Mouse (Mus musculus) ES-Bruce4 (cell line): ENCODE data around the gene Hrh1. TPM values are rescaled to one million over a fixed set of nuclear protein-coding genes. Genes with fewer than 3 reads are reported as not detected.

Experiments used
- H3K27ac ChIP-seq: 2 replicates; pipeline ENCODE4 v1.5.1; 2012; ENCODE audit warnings: low read length, inconsistent platforms; ENCODE audit not compliant: insufficient read depth
- H3K27me3 ChIP-seq: 2 replicates; pipeline ENCODE4 v1.6.1; 2012; ENCODE audit warnings: mild to moderate bottlenecking, low read length, inconsistent platforms; ENCODE audit not compliant: control insufficient read depth, poor library complexity, insufficient read depth, severe bottlenecking
- H3K36me3 ChIP-seq: 2 replicates; pipeline ENCODE4 v1.6.1; 2012; ENCODE audit warnings: inconsistent platforms, mild to moderate bottlenecking, low read length, moderate library complexity; ENCODE audit not compliant: control insufficient read depth, poor library complexity, insufficient read depth, severe bottlenecking
- H3K4me1 ChIP-seq: one replicate; pipeline ENCODE4 v1.8.1; 2011; ENCODE audit warnings: low read length; ENCODE audit not compliant: control insufficient read depth, insufficient read depth
- H3K4me3 ChIP-seq: 2 replicates; pipeline ENCODE4 v1.5.1; 2011; ENCODE audit warnings: low read depth, mild to moderate bottlenecking, low read length
- H3K9ac ChIP-seq: 2 replicates; pipeline ENCODE4 v1.6.1; 2012; ENCODE audit warnings: low read depth, mild to moderate bottlenecking, inconsistent platforms; ENCODE audit not compliant: poor library complexity, severe bottlenecking
- H3K9me3 ChIP-seq: replicated peaks from 2 replicates; pipeline ENCODE4 v1.6.1; 2012; ENCODE audit warnings: mild to moderate bottlenecking, low read length, inconsistent platforms; ENCODE audit not compliant: control insufficient read depth, poor library complexity, insufficient read depth, severe bottlenecking
- CTCF ChIP-seq: IDR thresholded peaks from one replicate; pipeline ENCODE4 v1.8.1; 2011; ENCODE audit warnings: low read depth, low read length
- EP300 ChIP-seq: IDR thresholded peaks from 2 replicates; pipeline ENCODE4 v1.6.1; 2011; ENCODE audit warnings: low read depth, low read length; ENCODE audit not compliant: insufficient read depth
- POLR2A ChIP-seq: IDR thresholded peaks from one replicate; pipeline ENCODE4 v1.8.1; 2011; ENCODE audit warnings: low read length; ENCODE audit not compliant: insufficient read depth
- polyA plus RNA-seq: library from polyadenylated mRNA; stranded (reverse); fragments of >200 nt; gene quantifications from 2 replicates; pipeline ENCODE4 v1.2.4, GENCODE M21; 2011; ENCODE audit warnings: low read depth; ENCODE audit not compliant: missing spikeins, insufficient read depth, insufficient read length

Gene Hrh1
- polyA plus RNA-seq, 1 experiment = 1.8 TPM

DNA sequence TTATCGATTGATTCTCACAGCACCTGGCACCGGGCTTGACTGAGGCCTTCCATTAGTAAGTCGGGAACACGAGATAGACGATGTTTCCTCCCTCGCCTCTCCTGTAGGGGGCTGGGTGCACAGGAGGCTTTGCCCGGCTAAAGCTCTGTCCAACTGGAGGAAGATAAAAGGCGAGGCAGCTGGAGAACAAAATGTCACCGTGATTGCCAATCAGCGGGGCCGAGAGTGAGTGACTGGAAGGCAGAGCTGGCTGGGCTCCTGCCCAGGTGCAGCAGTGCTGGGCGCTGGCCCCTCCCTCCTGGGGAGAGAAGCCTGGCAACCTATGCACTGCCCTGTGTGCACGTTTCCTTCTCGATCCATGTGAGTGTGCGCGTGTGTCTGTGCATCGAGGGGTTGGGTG is 10.5 kb downstream of the Hrh1 start:
- Histone ChIP-seq H3K4me1 (no peaks in the 10 kb centered on the region), H3K9me3 (no peaks in the 10 kb centered on the region), H3K36me3 (no peaks in the 10 kb centered on the region), H3K9ac (no peak overlapping the region), H3K27me3 (no peaks in the 10 kb centered on the region), H3K27ac (no peak overlapping the region), H3K4me3 (no peak overlapping the region)
- TF ChIP-seq CTCF (no peak), EP300 (no peak), POLR2A (no peak)

DNA sequence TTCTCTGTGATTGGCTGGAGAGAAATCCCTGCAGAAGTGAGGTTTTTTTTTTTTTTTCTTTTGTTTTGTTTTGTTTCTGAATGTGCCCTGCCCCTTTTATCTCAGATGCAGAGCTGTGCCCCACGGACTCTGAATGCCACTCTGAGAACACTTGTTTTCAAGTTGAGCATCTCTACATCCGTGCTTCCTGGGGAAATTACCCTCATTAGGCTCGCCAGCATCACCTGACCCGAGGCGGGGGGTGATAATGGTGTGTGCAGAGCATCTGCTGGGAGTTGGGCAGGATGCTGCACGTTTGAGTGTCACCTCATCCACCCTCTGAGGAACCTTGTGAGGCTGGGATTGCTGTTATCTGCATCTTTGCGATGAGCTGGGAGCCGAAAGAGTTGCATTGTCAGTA is 14.2 kb downstream of the Hrh1 start:
- H3K36me3 ChIP-seq = no peaks in the 10 kb centered on the region
- H3K4me3 ChIP-seq = no peak overlapping the region
- TF ChIP-seq CTCF (no peak), EP300 (no peak), POLR2A (no peak)
- no peaks in the 10 kb centered on the region for H3K9me3 ChIP-seq
- no peaks in the 10 kb centered on the region for H3K27me3 ChIP-seq
- no peak overlapping the region for H3K27ac ChIP-seq
- H3K9ac ChIP-seq = no peak overlapping the region
- H3K4me1 ChIP-seq = no peaks in the 10 kb centered on the region

DNA sequence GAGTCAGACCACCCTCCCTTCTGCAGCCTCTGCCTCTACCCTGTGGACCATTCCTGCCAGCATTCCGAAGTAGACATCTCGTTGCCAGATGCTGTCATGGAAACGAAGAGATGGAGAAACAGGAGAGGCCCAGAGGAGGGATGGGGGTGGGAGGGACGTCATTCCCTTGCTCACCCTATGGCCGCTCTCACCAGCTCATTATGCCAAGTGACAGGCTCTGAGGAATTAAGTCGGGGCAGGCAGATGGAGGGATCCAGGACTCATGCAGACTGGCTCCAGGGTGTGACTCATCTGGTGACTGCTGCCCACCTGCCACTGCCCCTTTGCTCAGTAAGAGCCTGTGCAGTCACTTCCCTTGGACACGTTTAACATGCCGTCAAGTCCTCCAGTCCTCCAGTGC is 16.8 kb downstream of the Hrh1 start:
- no peak overlapping the region for H3K9ac ChIP-seq
- H3K9me3 ChIP-seq = no peaks in the 10 kb centered on the region
- H3K4me3 ChIP-seq = no peak overlapping the region
- TF ChIP-seq EP300 = no peak
- no peak for TF ChIP-seq POLR2A
- no peak for TF ChIP-seq CTCF
- no peaks in the 10 kb centered on the region for H3K36me3 ChIP-seq
- no peaks in the 10 kb centered on the region for H3K27me3 ChIP-seq
- no peaks in the 10 kb centered on the region for H3K4me1 ChIP-seq
- no peak overlapping the region for H3K27ac ChIP-seq

DNA sequence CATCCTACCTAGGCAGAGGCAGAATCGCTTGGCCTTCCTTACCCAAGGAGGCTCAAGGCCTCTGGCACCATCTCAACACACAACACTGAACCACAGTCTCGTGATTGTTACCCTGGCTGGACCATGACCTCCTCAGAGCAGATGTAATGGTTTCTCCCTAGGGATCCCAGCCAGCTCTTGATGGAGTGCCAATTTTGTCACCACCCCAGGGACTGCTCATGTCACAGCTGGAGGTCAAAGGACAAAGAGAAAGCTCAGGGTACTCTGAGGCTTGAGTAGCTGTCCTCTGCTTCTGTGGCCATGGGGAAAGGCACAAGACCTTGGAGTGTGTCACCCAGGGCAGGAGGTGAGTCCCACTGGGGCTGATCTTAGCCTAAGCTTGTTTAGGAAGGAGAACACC is 20.3 kb downstream of the Hrh1 start:
- no peak overlapping the region for H3K27ac ChIP-seq
- no peaks in the 10 kb centered on the region for H3K4me1 ChIP-seq

DNA sequence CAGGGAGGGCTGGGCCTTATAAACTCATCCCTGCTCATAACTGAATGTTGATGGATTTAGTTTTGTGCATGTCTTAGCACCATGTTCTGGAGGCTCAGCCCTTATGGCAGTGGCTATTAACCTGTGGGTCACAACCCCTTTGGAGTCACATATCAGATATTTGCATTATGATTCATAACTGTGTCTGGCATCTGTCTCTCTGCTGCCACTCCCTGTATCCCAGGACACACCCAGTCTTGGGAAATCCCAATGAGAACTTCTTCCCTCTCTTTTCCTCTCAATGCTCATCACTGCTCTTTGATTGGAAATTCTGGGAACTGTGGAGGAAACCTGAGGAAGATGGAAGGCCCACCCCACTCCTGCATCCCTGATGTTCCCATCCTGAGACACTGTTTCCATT is 23.3 kb downstream of the Hrh1 start:
- no peak for TF ChIP-seq EP300
- TF ChIP-seq CTCF = no peak
- TF ChIP-seq POLR2A = no peak
- Histone ChIP-seq H3K9ac (no peak overlapping the region), H3K27ac (no peak overlapping the region), H3K36me3 (no peaks in the 10 kb centered on the region), H3K4me1 (no peaks in the 10 kb centered on the region), H3K9me3 (no peaks in the 10 kb centered on the region), H3K4me3 (no peak overlapping the region), H3K27me3 (no peaks in the 10 kb centered on the region)

More for the DNA sequence above, 20.3 kb downstream of the Hrh1 start:
- Histone ChIP-seq H3K9ac (no peak overlapping the region), H3K27me3 (no peaks in the 10 kb centered on the region), H3K9me3 (no peaks in the 10 kb centered on the region), H3K36me3 (no peaks in the 10 kb centered on the region), H3K4me3 (no peak overlapping the region)
- TF ChIP-seq EP300 = no peak
- TF ChIP-seq CTCF = no peak
- TF ChIP-seq POLR2A = no peak

DNA sequence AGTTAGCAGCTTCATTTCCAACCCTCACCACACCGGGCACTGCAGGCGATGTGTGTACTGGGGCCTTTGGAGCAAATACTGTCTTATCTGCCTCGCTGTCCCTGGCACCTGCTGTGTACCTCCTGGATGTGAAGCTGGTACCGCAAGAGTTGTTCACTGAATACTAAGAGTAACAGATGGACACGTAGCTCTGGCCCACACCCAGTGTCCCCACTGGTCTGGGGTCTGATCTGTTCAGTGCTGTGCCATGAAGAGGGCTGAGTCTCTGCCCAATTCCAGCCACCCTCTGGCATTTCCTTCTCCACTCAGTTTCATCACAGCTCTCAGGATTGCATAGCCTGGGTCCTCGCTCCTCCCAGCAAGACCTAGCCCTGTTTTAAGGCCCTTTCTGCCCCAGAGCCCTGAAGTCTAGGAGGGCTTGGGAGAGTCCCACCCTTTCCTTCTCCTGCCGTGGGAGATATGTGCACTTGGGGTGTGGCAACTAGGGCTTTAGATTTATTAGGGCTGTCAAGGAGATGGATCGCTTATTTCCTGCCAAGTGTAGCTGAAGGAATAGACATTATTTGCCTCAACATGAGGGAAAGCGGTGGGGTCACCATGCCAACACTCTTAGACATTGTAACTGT is 25.4 kb downstream of the Hrh1 start:
- H3K9ac ChIP-seq = no peak overlapping the region
- H3K36me3 ChIP-seq = no peaks in the 10 kb centered on the region
- no peaks in the 10 kb centered on the region for H3K27me3 ChIP-seq
- no peak overlapping the region for H3K4me3 ChIP-seq
- H3K9me3 ChIP-seq = no peaks in the 10 kb centered on the region
- TF ChIP-seq CTCF = no peak
- TF ChIP-seq EP300 = no peak
- no peak for TF ChIP-seq POLR2A
- H3K27ac ChIP-seq = no peak overlapping the region
- H3K4me1 ChIP-seq = no peaks in the 10 kb centered on the region
